Mouse (Mus musculus) thymus, adult 2 months (tissue): ENCODE results near the gene Ticrr.

Source experiments
- CTCF ChIP-seq: fragments of 200-500 bp; IDR thresholded peaks from 2 replicates; pipeline ENCODE4 v1.5.1; 2012; ENCODE audit warnings: mild to moderate bottlenecking, control low read depth, low read length, moderate library complexity, borderline replicate concordance; ENCODE audit not compliant: control insufficient read depth, poor library complexity, insufficient read depth; ENCODE audit errors: extremely low read depth
- POLR2A ChIP-seq: fragments of 200-500 bp; IDR thresholded peaks from 2 replicates; pipeline ENCODE4 v1.6.1; 2012; ENCODE audit warnings: mild to moderate bottlenecking, low read length, control low read depth, moderate library complexity; ENCODE audit not compliant: control insufficient read depth, poor library complexity, insufficient read depth; ENCODE audit errors: extremely low read depth

DNA sequence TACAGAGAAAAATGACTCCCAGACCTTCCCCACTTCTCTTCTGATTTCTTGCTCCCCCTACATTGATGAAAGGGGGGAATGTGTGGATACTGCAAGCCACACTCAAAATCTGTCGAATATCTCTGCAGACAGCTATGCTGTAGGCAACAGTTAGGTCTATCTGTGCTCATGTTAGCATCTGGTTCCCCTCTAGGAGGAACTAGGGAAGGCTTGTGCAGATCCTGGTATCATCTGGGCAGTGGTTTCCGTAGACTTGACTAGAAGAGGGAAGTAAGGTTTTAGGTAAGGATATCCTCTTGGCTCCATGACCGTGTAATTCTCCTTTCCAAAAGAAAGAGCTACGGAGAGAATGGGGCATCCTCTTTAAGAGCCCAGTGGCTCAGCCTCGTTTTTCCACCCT is 84.6 kb downstream of the Ticrr start:
- no peak for TF ChIP-seq CTCF
- TF ChIP-seq POLR2A: no peak
